Mouse (Mus musculus) CH12F3 (cell line): ENCODE measurements at regions not wholly inside any gene's neighbourhood (a gene's known extent, or its start where the extent isn't known, plus 50 kb on each side); places are given as distances from the start of the nearest gene placed in this dataset.

ENCODE experiments used
- in situ Hi-C: fragments of 300-500 bp; cut with MboI; formaldehyde crosslinking; loops from 2 replicates; pipeline ENCODE4 v1.14.3; 2020; ENCODE audit warnings: low sequenced_read_pairs

- in situ Hi-C loops = no loop called here
These were observed 399.6 kb upstream of the Atp11b start for GRCm38 (mm10) chr3:35354356-35354755.

GRCm38 (mm10) chr3:35357111-35357510 lies 396.8 kb upstream of the Atp11b start:
- in situ Hi-C loops = no loop called here

- in situ Hi-C loops = no loop called here
These were observed 395.4 kb upstream of the Atp11b start for GRCm38 (mm10) chr3:35358541-35358940.

GRCm38 (mm10) chr3:35359288-35359687 lies 394.6 kb upstream of the Atp11b start:
- in situ Hi-C loops = no loop called here

- in situ Hi-C loops = no loop called here
These were observed 393.4 kb upstream of the Atp11b start for GRCm38 (mm10) chr3:35360515-35360914.

GRCm38 (mm10) chr3:35361086-35361485 lies 392.8 kb upstream of the Atp11b start:
- in situ Hi-C loops = no loop called here

DNA sequence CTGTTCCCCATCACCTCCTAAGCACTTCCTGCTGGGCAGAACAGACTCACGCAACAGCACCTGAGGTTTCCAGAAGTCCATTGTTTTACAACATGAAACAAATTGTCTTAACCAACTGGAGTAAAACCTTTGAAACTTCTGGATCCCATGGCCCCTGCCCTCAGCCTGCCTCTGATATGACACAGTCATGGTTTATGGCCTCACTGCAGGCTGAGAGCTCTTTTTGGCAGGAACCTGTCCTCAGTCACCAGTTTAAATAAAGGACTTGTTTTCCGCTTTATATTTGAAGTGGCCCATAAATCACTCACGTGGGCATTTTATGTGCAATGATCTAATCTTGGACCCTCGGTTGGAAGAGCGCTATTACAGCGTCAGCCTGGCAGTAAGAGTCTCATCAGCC lies 388.5 kb upstream of the Atp11b start:
- in situ Hi-C loops = no loop called here

GRCm38 (mm10) chr3:35372276-35372675 lies 381.6 kb upstream of the Atp11b start:
- in situ Hi-C loops = no loop called here

DNA sequence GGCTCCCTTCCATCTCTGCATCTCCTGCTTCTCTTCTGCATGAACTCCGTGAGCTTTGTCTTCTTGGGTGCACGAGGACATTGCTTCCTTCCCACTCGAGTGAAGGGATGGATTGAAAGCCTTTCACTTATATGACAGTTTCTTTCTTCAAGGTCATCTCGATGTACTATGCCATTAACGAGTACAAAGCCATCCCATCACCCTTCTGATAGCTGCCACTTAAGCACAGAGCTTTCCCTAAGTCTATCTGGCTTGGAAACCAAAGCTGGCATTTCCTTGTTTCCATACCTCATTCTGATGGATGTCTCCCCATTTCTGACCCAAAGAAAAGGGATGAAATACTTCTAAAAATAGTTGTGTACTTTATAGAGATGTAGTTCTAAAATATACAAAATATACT lies 366.5 kb upstream of the Atp11b start:
- in situ Hi-C loops = no loop called here

- in situ Hi-C loops = no loop called here
These were observed 361.2 kb upstream of the Atp11b start for GRCm38 (mm10) chr3:35392657-35393056.

- in situ Hi-C loops = no loop called here
These were observed 353.7 kb upstream of the Atp11b start for GRCm38 (mm10) chr3:35400213-35400612.

DNA sequence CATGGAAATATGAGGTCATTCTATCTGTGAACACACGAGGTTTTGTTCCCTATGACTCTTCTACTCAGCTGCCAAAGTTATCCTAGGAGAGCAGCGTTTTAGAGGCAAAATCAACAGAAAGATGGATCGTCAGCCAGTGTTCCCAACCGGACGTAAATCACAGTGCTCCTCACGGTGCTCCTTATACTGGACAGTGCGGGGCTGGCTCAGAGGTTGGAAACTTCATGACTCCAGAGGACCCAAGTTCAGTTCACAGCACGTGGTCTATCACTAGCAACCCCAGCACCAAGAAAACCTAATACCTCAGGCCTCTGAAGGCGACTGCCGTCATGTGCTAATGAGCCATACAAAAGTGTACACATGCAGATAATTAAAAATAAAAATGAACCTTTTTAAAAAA lies 351.2 kb upstream of the Atp11b start:
- in situ Hi-C loops = no loop called here

GRCm38 (mm10) chr3:35403952-35404351 lies 350.0 kb upstream of the Atp11b start:
- in situ Hi-C loops = no loop called here

GRCm38 (mm10) chr3:35404492-35405390 lies 349.2 kb upstream of the Atp11b start:
- in situ Hi-C loops = no loop called here

GRCm38 (mm10) chr3:35405621-35406079 lies 348.3 kb upstream of the Atp11b start:
- in situ Hi-C loops = no loop called here

DNA sequence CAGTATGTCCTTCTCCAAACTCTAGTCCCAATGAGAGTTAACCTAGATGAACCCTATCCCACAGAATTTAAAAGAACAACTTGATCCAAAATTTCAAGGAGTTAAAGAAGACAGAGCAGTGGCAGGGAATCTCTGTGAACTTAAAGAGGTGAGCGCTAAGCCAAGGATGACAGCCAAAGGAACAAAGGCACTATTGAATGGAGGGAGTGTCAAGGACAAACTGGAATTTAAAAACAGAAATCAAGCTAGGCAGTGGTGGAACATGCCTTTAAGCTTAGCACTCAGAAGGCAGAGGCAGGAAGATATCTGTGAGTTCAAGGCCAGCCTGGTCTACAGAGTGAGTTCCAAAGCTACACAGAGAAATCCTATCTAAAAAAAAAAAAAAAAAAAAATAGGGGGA lies 316.2 kb upstream of the Atp11b start:
- in situ Hi-C loops = no loop called here

GRCm38 (mm10) chr3:35462858-35463257 lies 291.0 kb upstream of the Atp11b start:
- in situ Hi-C loops = no loop called here

GRCm38 (mm10) chr3:35464212-35464911 lies 289.5 kb upstream of the Atp11b start:
- in situ Hi-C loops = no loop called here

GRCm38 (mm10) chr3:35465956-35466355 lies 287.9 kb upstream of the Atp11b start:
- in situ Hi-C loops = no loop called here

DNA sequence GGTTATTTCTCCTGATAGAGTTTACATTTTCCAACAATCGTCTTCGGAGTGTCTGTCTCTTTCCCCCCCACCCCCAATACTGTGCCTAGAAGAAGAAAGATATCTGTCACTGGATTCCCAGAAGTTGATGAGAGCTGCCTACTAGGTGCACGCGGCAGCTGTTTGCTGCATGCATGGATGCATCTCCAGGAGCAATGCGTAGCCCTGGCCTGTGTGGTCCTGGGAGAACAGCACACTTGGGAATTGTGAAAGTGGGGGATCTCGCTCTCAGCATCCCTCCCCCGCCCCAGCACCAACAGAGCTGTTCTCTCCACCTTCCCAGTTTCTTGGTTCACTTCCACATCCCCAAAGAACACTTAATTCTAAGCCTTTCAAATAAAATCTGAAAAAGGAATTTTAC lies 280.6 kb upstream of the Atp11b start:
- in situ Hi-C loops = no loop called here

GRCm38 (mm10) chr3:35474361-35474760 lies 279.5 kb upstream of the Atp11b start:
- in situ Hi-C loops = no loop called here

DNA sequence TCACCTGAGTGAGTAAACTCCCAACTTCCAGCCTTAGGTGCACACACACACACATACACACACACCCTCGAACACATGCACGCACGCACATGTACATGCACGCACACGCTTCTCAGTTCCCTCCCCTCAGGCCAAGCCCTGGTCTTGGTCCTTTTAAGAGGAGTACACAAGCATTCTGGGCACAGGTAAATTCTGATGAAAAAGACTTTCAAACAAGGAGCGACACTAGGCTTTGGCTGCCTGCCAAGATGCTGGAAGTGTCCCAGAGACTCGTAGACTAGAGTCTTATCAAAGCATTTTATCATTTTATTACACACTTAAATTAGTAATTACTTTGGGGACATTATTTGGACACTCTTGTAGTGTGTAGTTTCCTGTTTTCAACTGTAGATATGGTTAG lies 278.6 kb upstream of the Atp11b start:
- in situ Hi-C loops = no loop called here
